Mouse (Mus musculus) left cerebral cortex, postnatal 36 days (tissue): Measurements from ENCODE around the gene Ampd3. TPM values are rescaled to one million over a fixed set of nuclear protein-coding genes. Genes with fewer than 3 reads are reported as not detected.
A peak's percentile ranks its signal among the peaks of the same experiment; 100 is the strongest.

Experiments used
- DNase-seq, 2 experiments: peaks; one replicate each; pipeline ENCODE4 v3.0.0; 2021 to 2022; ENCODE audit warnings: low spot score in 2 of 2, mixed read lengths in 1 of 2
- intact Hi-C: fragments of 180-260 bp; cut with DNase I; formaldehyde crosslinking; loops from one replicate; pipeline ENCODE4 v1.15.1; 2025
- total RNA-seq, 2 experiments: library from RNA; stranded (reverse); gene quantifications; 2 replicates each; pipeline ENCODE4 v1.2.3; 2021

The Ampd3 gene
- total RNA-seq, 2 experiments from 2014 or later, result 19.7 to 25.4 TPM

DNA sequence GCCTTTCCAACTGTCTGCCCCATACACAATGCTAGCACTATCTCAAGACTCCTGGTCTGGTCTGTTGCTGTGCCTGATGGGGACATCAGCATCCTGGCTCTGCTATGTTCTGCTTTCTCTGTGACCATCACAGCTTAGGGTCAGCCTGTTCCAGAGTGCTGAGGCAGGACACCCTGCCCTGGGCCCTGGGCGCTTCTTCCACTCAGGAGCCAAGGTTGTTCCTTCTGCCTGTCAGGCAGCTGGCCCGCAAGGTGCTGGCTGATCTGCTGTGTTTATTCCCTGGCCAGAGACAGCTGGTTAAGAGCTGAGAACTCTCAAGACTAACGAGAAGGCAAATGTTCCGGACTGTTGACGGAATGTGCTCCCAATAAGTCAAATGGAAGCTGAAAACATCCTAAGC, 24.2 kb downstream of the Ampd3 start:
- intact Hi-C loops, result no loop called here
- DNase-seq, result no peak

DNA sequence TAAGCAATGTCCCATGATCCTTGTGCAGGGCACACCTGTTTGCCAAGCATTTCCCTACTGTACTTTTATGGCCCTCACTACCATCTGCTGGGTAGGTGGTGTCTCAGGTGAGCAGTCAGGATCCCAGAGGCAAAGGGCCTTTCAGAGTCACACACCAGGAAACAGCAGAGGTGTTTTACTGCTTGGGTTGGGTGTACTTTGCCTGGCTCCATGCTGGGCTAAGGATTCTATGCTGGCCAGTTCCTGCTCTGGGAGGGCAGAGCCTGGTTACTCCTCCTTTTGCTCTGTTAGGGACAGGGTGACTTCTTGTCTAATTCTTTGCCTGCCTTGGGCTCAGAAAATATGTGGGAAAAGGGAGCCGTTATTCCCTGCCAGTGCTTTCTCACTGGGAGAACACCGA, 24.8 kb downstream of the Ampd3 start:
- no peak for DNase-seq
- intact Hi-C loops, result no loop called here

DNA sequence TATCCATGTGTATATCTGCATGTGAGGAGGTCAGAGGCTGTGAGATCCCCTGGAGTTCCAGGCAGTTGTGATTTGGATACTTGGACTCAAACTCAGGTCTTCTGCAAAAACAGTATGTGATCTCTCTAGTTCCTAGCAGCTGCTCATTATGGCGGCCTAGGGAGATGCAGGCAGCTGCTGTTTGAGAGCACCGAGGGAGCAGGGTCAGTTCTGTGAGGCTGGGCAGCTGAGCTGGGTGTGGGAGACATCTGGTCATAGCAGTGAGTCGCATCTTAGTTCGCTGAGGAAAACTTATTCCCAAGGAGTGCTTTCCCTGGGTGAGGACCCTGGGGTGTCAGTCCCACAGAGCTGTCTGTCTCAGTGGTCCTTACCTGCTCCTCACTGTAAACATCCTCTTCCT, 26.7 kb downstream of the Ampd3 start:
- intact Hi-C loops, result no loop called here
- no peak for DNase-seq

DNA sequence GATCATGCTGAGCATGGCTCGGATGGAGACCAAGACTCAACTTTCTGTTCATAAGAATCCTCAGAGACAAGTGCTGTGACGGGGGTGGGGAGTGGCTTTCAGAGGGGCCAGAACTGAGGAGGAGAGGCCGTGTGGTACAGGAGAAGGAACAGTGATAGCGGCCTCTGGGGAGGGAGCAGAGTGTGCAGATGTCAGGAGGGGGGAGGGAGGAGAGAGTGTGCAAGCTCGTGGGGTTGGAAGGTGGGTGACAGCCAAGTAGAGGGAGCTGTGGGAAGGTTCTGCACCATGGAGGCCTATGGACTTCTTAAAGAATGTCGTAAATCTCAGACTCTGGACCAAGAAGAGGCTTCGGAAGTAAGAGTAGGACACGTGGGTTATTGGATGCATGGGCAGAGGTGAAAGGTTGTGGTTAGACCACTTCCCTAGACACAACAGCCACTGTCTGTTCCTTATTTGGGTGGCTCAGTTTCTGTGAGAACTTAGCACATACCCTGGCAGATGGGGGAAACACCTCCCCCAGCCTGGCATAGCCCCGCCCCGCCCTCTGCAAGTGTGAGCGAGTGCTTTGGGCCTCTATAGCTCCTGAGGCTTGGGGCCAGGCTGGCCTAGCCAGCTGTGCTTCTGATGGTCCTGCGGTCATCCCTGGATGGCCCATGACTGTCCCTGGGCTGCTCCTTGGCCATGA, 28.5 kb downstream of the Ampd3 start:
- DNase-seq, result no peak
- intact Hi-C loops, result no loop called here

DNA sequence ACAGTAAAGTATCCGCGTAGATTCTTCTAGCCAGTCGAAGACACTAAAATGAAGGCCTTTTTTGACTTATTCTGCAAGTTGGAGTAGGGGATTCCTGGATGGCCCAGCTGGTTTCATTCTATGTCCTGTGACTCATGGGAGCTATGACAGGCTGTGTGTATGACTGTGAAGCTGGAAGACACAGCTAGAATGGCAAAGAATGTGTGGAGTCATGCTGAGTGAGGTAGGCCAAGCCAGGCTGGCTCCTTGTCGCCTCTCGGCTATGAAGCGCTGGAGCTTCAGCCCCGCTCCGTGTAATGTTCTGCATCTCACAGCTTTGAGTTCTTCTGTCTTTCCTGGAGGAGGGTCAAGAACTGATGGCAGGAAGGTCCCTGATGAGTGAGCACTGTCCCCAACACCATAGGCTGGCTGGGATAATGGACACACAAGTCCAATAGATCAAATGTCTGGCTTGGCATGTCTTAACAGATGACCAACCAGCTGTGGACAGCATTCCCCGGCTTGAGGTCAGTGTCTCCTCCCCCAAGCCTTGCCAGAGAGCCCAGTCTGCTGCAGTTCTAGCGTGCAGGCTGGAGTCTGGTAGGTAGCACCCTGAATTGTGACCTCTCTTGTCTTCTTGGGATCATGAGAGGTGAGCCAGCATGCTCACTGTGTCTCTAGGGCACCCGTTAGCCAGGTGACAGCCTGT, 29.9 kb downstream of the Ampd3 start:
- intact Hi-C loops, result no loop called here
- DNase-seq, result no peak

DNA sequence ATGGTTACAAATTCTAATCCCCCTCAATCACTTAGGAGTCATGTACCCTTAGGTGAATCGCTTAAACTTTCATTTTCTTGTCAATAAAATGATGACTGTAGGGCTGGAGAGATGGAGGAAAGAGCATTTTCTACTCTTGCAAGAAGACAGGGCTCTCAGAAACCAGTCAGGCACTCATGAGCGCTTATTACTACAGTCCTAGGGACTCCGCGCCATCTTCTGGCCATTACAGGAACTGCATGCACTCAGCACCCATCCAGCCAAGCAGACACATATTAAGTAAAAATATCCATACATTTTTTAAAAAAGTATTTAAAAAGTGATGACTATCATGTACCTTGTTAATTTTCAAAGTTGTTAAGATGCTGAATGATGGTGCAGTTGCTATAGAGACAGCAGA, 33.0 kb downstream of the Ampd3 start:
- peak; percentile 80 to 84 for DNase-seq
- intact Hi-C loops, result loop anchor here (1.0 to 10.0 kb wide), 3 partner anchors 34 to 166 kb away; partner anchors contain the start of gene Ampd3

DNA sequence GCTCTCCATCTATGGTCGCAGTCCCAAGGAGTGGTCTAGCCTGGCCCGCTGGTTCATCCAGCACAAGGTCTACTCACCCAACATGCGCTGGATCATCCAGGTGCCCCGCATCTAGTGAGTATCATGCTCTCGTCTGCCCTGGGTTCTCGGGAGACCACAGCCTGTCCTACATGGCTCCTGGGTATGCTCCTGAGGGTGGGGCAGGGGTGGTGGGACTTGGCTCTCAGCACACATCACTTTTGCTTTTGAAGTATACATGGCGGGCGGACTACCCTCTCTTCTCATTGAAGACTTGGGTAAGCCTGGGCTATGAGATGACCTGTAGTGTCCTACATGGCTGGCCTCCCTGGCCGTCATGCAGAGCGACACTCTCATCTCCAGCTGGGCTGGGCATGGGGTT, 35.1 kb downstream of the Ampd3 start:
- no peak for DNase-seq
- intact Hi-C loops, result loop anchor here (5.0 to 10.0 kb wide), 2 partner anchors 36 to 168 kb away; partner anchors contain the start of gene Ampd3

DNA sequence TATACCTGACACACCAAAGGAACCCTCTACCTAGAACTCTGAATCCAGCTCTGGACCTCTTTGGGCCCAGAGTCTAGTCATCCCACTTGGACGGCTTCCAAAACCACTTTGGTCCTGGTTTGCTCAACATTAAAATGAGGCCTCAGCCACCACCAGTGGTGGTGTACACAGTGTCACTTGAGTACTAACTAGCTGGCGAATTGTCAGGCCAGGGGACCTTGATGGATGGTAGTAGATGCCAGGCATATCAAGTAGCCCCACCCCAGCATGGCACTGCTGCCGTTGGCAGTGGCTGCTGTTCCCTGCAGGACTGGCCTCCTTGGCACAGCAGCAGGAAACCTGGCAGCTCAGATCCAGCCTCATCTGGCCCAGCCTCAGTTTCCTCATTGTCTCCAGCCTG, 36.3 kb downstream of the Ampd3 start:
- no peak for DNase-seq
- intact Hi-C loops, result loop anchor here (5.0 to 10.0 kb wide), 2 partner anchors 37 to 169 kb away; partner anchors contain the start of gene Ampd3

DNA sequence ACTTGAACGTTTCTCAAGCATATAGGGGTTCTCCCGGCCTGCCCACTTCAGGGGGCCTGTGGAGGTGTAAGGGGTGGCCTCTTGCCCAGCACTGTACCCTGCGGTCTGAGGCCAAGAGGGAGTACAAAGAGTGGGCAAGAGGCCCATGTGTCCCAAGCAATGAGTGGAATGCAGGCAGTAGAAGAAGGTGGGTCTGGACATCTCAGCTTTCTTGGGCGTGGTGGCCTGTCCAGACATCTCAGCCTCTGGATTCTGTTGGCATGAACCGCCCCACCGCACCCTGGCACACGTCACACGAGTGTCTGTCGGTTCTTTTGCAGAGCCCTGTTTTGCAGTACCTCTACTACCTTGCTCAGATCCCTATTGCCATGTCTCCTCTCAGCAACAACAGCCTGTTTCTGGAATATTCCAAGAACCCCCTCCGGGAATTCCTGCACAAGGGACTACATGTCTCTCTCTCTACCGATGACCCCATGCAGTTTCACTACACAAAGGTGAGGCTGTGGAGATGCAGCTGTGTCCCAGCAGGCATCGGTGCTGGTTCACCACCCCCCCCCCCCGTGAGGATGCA, 39.5 kb downstream of the Ampd3 start:
- intact Hi-C loops, result loop anchor here (10.0 kb wide), 1 partner anchor 173 kb away; no protein-coding TSS in a partner anchor
- peak in 1 of 2 experiments; percentile 3 for DNase-seq

DNA sequence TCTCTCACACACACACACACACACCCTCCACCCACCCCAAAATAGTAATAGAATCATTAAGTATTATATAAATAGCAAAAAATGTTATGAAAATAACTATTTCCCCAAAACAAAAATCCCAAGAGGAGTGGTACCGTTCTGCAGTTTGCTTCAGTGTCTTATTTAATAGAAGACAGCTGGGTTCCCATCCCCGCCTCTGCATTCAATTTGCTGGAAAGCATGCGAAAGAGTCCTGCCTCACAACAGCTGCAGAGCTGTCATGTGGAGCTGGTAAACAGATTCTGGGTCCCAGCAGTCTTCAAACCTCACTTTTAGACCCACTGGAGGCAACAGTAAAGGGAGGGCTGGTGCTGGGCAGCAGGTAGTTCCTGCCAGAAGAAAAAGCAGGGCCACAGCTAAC, 41.0 kb downstream of the Ampd3 start:
- intact Hi-C loops, result loop anchor here (10.0 kb wide), 1 partner anchor 174 kb away; no protein-coding TSS in a partner anchor
- DNase-seq, result no peak

DNA sequence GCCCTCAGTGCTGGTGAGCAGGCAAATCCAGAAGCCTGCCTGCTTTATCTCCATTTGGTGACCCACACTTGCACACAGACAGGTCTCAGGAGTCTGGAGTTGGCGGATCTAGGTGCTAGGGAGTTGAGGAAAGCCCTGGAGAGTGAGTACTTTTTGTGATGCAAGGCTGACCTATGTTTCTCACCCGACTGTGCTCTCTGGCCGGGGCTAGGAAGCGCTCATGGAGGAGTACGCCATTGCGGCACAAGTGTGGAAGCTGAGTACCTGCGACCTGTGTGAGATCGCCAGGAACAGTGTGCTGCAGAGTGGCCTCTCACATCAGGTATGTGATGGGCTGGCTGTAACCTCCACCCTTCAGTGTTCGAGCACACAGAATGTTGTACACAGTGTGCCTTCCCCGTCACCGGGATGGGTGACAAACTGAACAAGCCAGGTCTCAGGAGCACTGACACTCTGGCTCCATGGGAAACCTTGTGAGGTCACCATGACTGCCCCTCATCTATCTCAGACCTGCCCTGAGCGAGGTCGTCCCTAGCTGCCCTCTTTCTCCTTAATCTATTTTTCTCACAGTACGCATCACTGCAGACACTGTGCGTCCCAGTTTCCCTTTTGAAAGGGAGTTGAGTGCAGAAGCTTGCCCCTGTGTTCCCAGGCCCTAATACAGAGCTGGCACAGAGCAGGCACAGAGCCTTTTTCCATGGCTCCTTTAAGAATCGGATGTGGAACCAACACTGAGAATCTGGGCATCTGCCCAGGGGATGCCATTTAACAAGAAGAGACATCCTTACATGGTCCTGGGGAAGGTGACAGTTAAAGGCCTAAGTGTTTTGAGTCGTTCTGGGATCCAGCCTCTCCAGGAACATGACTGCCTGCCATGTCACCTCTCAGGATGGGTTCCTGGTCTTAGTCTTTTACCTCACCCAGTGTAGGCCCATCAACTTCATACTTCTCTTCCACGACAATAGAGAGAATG, 41.9 kb downstream of the Ampd3 start:
- intact Hi-C loops, result loop anchor here (10.0 kb wide), 1 partner anchor 175 kb away; no protein-coding TSS in a partner anchor
- DNase-seq, result peak in 1 of 2 experiments; percentile 3

DNA sequence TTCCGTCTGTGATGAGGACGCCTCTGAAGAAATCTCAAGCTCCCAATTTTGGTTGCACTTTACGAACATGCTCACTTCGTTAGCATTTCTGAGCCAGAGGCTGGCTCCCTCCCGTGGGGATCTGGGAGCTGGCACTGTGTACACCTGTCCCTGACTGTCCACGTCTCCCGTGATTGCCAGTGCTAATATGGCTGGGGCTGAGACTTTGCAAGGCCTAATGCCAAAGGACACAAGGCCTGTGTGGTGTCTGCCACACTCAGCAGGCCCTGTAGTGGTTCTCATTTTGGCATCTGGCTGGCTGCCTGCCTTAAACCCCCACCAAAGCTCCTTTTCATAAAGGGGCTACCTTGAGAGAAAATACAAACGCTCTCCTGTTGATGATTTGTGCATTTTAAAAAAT, 43.0 kb downstream of the Ampd3 start:
- intact Hi-C loops, result no loop called here

DNA sequence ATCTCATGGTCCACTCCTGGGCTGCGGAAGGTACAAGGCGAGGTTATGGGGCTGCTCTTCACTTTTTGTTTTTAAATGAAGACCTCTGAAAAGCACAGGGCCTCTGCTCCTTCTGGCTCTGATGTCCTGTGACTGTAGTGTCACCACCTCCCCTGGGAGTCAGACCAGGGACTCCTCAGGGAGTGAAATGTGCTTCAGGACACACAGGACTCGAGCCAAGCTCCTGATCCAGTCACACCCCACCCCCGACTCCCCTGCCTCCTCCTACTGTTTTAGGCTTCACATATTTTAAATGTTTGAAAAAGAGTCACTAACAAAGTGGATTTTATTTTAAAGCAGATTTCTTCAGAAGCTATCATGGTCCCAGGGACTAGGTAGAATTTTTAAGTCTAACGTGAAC, 43.5 kb downstream of the Ampd3 start:
- DNase-seq, result no peak
- intact Hi-C loops, result no loop called here

More for the DNA sequence above, 43.0 kb downstream of the Ampd3 start:
- DNase-seq, result peak in 1 of 2 experiments; percentile 1

DNA sequence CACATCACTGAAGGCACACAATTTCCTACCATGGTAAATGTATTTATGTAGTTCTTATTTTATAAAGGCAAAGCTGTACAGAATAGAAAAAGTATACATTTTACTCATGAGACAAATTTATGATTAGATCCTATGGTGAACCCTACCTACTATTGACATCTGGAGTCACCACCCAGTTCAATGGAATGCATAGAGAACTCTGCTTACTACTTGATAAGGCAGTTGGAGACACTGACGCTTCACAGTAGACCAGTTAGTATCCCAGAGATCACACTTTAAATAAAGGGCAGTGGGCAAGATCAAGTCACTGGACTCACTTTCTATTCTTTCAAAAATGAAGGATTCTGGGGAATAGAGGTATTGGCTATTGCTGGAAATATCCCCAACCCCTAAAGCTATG, 46.0 kb downstream of the Ampd3 start:
- intact Hi-C loops, result no loop called here
- DNase-seq, result no peak

DNA sequence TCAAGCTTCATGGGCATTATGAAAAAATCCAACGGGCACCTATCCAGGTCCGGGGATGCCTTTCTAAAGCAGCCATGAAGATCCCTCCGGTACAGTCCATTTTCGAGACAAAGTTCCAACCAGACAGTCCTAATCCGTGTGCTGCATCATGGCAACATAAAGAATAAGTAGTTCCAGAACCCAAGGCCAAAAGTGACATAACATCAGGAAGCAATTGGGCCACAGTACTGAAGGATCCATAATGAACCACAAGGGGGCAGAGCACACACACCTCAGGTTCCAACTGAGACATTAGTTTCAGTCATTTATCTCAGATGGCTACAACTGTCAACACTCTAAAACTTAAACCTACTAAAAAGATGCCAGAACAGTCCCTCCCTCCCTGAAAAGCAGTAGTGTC, 48.0 kb downstream of the Ampd3 start:
- no peak for DNase-seq
- intact Hi-C loops, result loop anchor here (1.0 kb wide), 1 partner anchor 199 kb away; no protein-coding TSS in a partner anchor

DNA sequence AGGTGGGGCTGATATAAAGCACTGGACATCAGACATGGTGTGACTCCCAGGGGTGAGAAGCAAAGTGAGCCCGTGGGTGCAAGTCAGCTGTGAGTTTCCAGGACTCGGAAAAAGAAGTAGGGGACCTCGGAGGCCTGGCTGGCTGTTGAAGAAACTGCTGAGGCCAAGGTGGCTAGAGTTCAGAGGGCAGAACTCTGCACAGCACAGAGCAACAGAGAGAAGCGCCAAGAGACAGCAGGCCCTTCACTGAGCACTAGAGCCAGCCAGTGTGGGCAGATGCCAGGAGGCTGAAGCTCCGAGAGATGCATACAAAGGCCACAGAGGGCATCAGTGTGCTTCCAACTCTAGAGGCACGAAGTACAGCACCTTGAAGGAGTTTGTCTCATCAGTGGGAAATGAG, 50.2 kb downstream of the Ampd3 start:
- intact Hi-C loops, result loop anchor here (2.0 kb wide), 1 partner anchor 113 kb away; no protein-coding TSS in a partner anchor
- DNase-seq, result no peak

DNA sequence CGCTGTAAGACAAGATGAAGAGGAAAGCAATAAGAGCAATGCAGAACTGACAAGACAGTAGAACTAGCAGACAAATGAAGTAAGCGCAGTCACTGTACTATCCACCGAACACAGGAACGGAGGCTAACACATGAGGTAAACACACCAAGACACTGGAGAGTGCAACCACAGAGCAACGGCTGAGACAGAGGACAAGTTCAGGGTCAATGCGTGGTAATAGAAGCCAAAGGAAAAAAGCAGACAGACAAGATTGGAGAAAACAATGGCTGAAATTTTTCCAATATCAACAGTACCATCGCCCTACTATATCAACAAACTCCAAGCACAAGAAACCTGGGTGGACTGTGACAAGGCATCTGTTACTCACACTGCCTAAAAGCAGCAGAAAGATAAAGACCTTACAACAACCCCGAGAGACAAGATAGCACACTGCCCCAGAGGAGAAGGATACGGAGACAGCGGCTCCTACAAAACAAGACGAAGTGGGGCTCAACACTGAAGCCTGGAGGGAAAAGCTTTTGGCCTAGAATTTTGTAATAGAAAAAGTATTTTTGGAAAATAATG, 50.9 kb downstream of the Ampd3 start:
- intact Hi-C loops, result loop anchor here (2.0 kb wide), 1 partner anchor 112 kb away; no protein-coding TSS in a partner anchor
- DNase-seq, result no peak

DNA sequence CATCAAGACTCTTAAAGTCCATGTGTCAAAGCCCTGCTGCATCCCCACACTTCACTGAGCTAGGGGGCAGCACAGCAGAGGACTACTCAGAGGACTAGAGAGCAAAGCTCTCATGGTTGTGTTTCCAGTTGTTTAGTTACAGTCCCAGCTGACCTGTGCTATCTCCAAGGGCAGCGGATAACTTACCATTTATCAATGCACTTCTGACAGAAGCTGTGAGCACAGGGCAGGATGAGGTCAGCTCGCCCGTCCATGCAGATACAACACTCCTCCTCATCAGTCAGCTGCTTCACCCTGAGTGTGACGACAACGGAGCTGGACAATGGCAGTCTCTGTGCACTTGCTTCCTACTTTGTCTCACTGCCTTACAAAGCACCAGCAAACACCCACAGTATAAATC, 53.1 kb downstream of the Ampd3 start:
- intact Hi-C loops, result no loop called here
- no peak for DNase-seq

DNA sequence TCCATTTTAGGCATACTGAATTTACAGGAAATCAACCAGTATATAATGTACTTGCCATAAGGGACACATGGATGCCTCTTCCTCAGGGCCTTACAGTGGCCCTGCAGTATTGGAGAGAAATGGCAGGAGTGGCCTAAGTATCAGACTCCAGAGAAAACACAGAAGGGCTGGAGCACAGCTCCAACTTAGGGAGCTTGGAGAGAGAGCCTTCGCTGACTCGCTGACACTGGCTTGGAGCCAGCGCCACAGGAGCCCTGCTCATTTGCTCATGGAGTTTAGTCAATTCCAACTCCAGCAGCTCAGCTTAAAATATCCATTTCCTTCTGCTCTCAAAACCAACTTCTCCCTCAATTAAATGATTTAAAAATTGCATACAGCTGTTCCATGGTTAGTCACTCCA, 53.6 kb downstream of the Ampd3 start:
- DNase-seq, result peak; percentile 47 to 50
- intact Hi-C loops, result no loop called here
